Mouse (Mus musculus) lung, postnatal 0 days (tissue): ENCODE measurements at regions not wholly inside any gene's neighbourhood (a gene's known extent, or its start where the extent isn't known, plus 50 kb on each side); places are given as distances from the start of the nearest gene placed in this dataset.

Source experiments
- ATAC-seq: fragments of 200-750 bp; cut with Nextera tagmentation; 2 replicates; pipeline ENCODE4 v1.8.0; 2017; ENCODE audit warnings: moderate library complexity
- DNase-seq: peaks from one replicate; pipeline ENCODE4 v3.0.0-alpha.2; 2016; ENCODE audit warnings: low spot score
- H3K27ac ChIP-seq: fragments of 300-500 bp; sonication (generic); 2 replicates; pipeline ENCODE4 v1.5.1; 2014; ENCODE audit warnings: antibody characterized with exemption, mild to moderate bottlenecking, low read length, mixed read lengths
- H3K27me3 ChIP-seq: fragments of 300-500 bp; sonication (generic); replicated peaks from 2 replicates; pipeline ENCODE4 v1.6.1; 2014; ENCODE audit warnings: low read length, mixed read lengths; ENCODE audit not compliant: insufficient read depth
- H3K36me3 ChIP-seq: fragments of 300-500 bp; sonication (generic); 2 replicates; pipeline ENCODE4 v1.6.1; 2014; ENCODE audit warnings: low read length, mixed read lengths; ENCODE audit not compliant: insufficient read depth
- H3K4me1 ChIP-seq: fragments of 300-500 bp; sonication (generic); 2 replicates; pipeline ENCODE4 v1.6.1; 2014; ENCODE audit warnings: antibody characterized with exemption, low read depth, low read length, mixed read lengths; ENCODE audit not compliant: insufficient read depth
- H3K4me2 ChIP-seq: fragments of 300-500 bp; sonication (generic); replicated peaks from 2 replicates; pipeline ENCODE4 v1.6.1; 2014; ENCODE audit warnings: low read depth, mild to moderate bottlenecking, low read length, moderate library complexity, mixed read lengths
- H3K4me3 ChIP-seq: fragments of 300-500 bp; sonication (generic); 2 replicates; pipeline ENCODE4 v1.5.1; 2014; ENCODE audit warnings: low read depth, low read length
- H3K9ac ChIP-seq: fragments of 300-500 bp; sonication (generic); replicated peaks from 2 replicates; pipeline ENCODE4 v1.6.1; 2014; ENCODE audit warnings: low read depth, mild to moderate bottlenecking
- H3K9me3 ChIP-seq: fragments of 300-500 bp; sonication (generic); 2 replicates; pipeline ENCODE4 v1.6.1; 2016; ENCODE audit warnings: low read length, mixed read lengths
- CTCF ChIP-seq: IDR thresholded peaks from 2 replicates; pipeline ENCODE4 v1.5.1; 2016; ENCODE audit warnings: antibody characterized with exemption, mild to moderate bottlenecking
- EP300 ChIP-seq: IDR thresholded peaks from 2 replicates; pipeline ENCODE4 v1.6.1; 2016; ENCODE audit warnings: antibody characterized with exemption, mild to moderate bottlenecking, control low read depth
- WGBS: fragments of 180-500 bp; shearing (Covaris S2); extraction: QIAGEN DNeasy Blood & Tissue Kit; methylation state at CpG from one replicate; pipeline ENCODE4 v1.1.7; 2014; 5-methylcytosine and 5-hydroxymethylcytosine counted together

DNA sequence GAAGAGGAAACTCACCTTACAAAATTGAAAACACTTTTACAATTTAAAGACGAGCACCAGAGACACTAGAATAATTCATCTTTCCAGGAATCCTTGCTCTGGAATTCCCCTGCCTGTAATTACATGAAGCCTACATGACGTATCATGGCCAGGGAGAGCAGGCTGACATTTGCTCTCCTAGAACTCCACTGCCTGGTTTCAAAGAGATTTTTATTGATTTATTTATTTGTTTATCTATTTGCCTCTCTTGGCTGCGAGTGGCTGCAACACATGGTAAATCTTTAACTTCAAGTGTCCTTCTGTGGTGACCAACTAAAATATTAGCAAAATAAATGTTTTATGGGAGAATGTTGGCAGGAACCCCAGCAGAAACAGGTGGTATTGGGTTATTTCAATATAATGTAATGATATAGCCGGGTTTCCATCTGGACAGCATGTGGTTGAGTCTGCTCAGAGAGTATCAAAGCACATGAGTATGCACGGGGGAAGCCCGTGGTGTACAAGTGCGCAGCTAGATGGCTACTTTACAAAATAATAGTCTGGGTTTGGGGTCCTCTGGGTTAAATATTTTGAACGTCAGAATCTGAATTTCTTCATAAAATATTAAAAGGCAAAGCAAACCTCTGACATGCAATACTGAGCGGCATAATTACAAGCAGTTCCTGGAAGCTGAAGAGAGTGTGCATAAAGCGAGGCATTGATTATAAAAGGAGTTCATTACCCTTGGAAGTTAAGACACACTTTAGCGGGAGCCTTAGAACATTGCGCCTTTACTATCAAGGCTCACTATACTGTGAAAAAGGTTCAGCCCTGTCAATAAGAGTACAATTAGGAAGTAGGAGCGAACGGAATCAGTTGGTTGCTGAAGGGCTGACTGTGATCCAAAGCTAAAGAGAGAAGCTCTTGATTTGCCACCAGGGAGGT, 244.0 kb downstream of the C1d start:
- TF ChIP-seq EP300 (no peak), CTCF (no peak)
- Histone ChIP-seq H3K4me1 (no peaks in the 10 kb centered on the region), H3K4me3 (no peak overlapping the region), H3K36me3 (no peaks in the 10 kb centered on the region), H3K27ac (no peak overlapping the region), H3K9me3 (no peaks in the 10 kb centered on the region), H3K4me2 (no peak overlapping the region), H3K27me3 (no peaks in the 10 kb centered on the region), H3K9ac (no peak overlapping the region)
- no peak for DNase-seq
- WGBS: 75% methylated on average over 14 of the region's 14 CpGs
- ATAC-seq: no peak

DNA sequence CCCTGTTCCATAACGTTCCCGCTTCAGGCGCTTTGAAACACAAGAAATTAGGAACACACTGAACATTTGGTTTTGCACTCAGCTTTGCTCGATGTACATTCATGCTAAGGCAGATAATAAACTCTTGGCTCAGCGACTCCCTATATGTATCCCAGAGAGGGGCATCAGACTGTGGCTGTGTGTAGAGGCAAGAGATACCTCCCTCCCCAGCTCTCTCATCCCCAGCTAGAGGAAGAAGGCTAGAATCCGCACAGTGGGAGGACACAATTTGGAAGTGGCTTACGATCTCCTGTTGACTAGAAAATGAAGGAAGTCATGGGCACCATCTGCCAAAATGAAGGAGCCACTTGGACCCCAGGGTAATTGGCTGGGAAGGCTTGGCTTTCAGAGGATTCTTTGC, 244.7 kb downstream of the C1d start:
- ATAC-seq: no peak
- Histone ChIP-seq H3K27me3 (no peaks in the 10 kb centered on the region), H3K27ac (no peak overlapping the region), H3K4me3 (no peak overlapping the region), H3K36me3 (no peaks in the 10 kb centered on the region), H3K9me3 (no peaks in the 10 kb centered on the region), H3K4me2 (no peak overlapping the region), H3K4me1 (no peaks in the 10 kb centered on the region), H3K9ac (no peak overlapping the region)
- TF ChIP-seq CTCF: no peak
- TF ChIP-seq EP300: no peak
- WGBS: 89% methylated on average over 7 of the region's 7 CpGs
- no peak for DNase-seq

DNA sequence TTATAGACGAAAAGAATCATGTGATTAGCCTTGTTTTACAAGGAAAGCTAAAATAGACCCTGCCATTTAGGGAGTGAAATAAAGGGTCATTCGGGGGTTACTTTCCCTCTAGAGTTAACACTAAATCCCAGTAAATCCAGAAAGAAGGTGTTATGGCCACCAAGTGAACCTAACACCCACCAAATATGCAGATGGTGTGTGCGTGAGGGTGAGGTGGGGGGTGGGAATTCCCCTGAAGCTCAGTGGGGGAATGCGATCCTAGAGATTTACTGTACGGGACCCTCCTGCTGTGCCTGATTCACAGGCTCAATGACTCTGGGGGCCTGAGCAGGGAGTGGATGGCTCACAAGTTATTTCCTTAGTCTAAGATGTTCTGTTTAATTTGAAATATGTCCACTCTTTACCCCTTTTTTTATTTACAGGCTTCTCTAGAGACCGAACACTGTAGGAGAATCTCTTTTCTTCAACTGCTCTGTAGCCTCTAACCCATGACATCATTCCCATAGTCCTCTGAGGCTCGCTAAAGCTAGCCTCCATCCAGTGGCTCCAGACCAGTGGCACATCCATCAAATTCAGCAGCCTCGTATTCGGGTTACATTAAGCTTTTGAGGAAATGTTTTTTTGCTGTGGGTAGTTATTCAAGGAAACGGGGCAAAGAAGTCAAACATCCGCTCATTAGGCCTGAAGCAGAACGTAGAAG, 265.0 kb downstream of the C1d start:
- no peaks in the 10 kb centered on the region for H3K9me3 ChIP-seq
- 69% methylated on average over 12 of the region's 12 CpGs for WGBS
- no peak overlapping the region for H3K4me2 ChIP-seq
- no peak overlapping the region for H3K4me3 ChIP-seq
- no peak overlapping the region for H3K27ac ChIP-seq
- ATAC-seq (no peak), DNase-seq (no peak)
- H3K36me3 ChIP-seq: no peaks in the 10 kb centered on the region
- no peak for TF ChIP-seq EP300
- TF ChIP-seq CTCF: no peak
- H3K27me3 ChIP-seq: no peaks in the 10 kb centered on the region
- no peak overlapping the region for H3K9ac ChIP-seq
- no peaks in the 10 kb centered on the region for H3K4me1 ChIP-seq

DNA sequence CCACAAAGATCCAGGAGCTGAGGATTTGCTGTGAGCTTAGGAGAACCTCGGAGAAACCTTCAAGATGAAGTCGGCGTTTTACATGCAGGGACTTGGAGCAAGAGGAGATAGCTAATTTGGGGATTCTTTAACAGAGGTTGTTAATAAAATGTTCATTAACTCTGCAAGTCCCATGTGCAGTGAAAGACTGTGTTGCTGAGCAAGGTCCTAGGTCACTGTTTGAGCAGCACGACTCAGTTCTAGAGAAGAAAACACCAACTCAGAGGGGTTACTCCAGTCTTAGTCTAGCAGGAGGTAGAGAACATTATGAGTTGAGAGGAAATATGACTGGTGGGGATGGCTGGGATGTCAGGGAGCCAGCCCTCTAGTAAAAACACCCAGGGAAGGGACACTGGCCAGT, 265.9 kb downstream of the C1d start:
- no peak overlapping the region for H3K4me2 ChIP-seq
- ATAC-seq: no peak
- H3K4me3 ChIP-seq: no peak overlapping the region
- no peaks in the 10 kb centered on the region for H3K9me3 ChIP-seq
- no peaks in the 10 kb centered on the region for H3K27me3 ChIP-seq
- no peaks in the 10 kb centered on the region for H3K4me1 ChIP-seq
- WGBS: 88% methylated on average over 4 of the region's 4 CpGs
- no peak overlapping the region for H3K9ac ChIP-seq
- DNase-seq: no peak
- no peak overlapping the region for H3K27ac ChIP-seq
- TF ChIP-seq CTCF: no peak
- no peak for TF ChIP-seq EP300
- no peaks in the 10 kb centered on the region for H3K36me3 ChIP-seq

DNA sequence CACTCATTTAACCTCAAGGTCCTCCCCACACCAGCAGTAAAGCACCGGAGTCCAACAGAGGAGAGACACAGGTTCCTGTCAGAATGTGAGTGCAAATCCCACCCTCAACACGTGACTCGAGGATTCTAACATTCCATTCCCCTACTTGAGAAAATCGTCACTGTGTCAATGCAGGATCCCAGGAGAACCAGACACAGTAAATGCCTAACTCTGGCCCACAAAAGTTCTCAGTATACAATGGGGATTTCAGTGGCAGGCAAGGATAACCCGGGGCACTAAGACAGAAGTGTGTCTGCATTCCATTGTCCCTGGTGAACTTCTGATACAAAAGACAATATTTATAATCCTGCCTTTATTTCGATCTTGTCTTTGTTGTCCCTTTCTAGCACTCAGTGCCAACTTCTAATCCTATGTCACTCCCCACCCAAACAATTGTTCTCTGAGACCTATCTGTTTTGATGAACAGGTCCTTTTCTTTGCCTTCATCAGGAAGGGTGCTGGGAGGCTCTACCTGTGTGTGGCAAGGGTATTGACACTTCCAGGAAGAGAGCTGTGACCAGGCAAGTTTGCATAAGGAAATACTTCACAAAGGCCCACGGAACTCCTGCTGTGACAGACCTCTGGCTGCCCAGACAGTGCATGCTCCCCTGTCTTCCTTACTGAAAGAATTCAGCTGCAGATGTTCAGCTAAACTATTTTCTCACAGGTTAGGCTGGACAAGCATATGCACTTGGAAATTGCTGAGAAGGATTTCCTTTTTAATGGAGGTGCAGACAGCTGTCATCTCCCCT, 267.8 kb downstream of the C1d start:
- TF ChIP-seq EP300 (no peak), CTCF (no peak)
- Histone ChIP-seq H3K27me3 (no peaks in the 10 kb centered on the region), H3K4me3 (no peak overlapping the region), H3K4me2 (no peak overlapping the region), H3K27ac (no peak overlapping the region), H3K36me3 (no peaks in the 10 kb centered on the region), H3K4me1 (no peaks in the 10 kb centered on the region), H3K9me3 (no peaks in the 10 kb centered on the region), H3K9ac (no peak overlapping the region)
- 40% methylated on average over 7 of the region's 7 CpGs for WGBS
- DNase-seq (no peak), ATAC-seq (no peak)

DNA sequence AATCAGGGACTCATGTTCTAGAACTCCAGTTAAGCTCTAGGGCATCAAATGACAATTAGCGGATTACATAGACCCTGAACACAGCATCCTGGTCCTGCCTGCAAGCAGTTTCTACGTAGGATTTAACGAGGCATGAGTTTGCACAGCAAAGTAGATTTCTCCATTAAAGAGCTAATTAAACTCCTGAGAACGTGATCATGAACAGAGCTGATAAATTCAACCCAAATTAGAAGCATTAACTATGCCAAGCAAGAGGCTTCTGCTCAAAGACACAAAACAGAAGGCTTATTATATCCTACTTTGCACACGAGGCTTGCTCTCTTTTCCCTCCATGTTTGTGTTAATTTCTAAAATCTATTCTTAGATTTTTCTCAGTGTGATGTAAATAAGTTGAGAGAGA, 269.1 kb downstream of the C1d start:
- DNase-seq (no peak), ATAC-seq (no peak)
- Histone ChIP-seq H3K4me2 (no peak overlapping the region), H3K4me1 (no peaks in the 10 kb centered on the region), H3K27me3 (no peaks in the 10 kb centered on the region), H3K27ac (no peak overlapping the region), H3K4me3 (no peak overlapping the region), H3K9ac (no peak overlapping the region), H3K36me3 (no peaks in the 10 kb centered on the region), H3K9me3 (no peaks in the 10 kb centered on the region)
- 76% methylated on average over 5 of the region's 5 CpGs for WGBS
- TF ChIP-seq EP300 (no peak), CTCF (no peak)
